In the genomic region with DNA sequence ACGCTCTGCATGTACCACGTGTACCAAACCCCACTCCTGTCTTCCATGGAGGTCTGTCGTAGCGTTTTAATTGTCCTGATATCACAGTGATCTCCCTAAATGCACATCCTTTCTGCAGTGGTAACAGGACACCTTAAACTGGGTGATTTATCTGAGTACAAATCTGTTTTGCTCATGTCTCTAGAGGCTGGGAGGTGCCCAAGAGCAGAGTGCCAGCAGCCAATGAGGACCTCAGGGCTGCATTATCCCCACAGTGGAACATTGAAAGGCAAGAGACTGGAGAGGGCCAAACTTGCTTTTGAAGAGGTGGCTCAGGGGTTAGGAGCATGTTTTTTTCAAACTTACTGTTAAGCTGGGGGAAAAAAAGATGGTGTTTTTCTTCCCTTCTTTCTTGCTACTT, we compare ENCODE assay signal across 17 mouse cellular contexts. TPM values are rescaled to one million over a fixed set of nuclear protein-coding genes. Genes with fewer than 3 reads are reported as not detected.
DNase-seq lines count a peak whose midpoint lies in the region; TF ChIP-seq lines count a peak whose summit lies in the region.
"Had no signal": no experiment of that assay in that cellular context is flagged by ENCODE, and none has a peak within 500 bp of the region (broad histone marks: within the 10 kb centered on the region; RNA-seq: fewer than 3 reads in every experiment).

No protein-coding gene starts in this region.

- H3K36me3 ChIP-seq in heart, embryonic 10.5 days: peaks cover 6% of the 10 kb centered on the region; the same call in 1 of the 2 replicates
- H3K36me3 ChIP-seq: embryonic facial prominence, embryonic 13.5 days; hindbrain, embryonic 13.5 days; kidney, embryonic 15.5 days had no signal

- no peaks in the 10 kb centered on the region for H3K9me3 ChIP-seq in heart, embryonic 10.5 days
- H3K9me3 ChIP-seq: embryonic facial prominence, embryonic 13.5 days; forebrain, embryonic 13.5 days; hindbrain, embryonic 13.5 days; kidney, embryonic 15.5 days had no signal

- no peaks in the 10 kb centered on the region for H3K27me3 ChIP-seq in heart, embryonic 10.5 days (ENCODE audit: insufficient read depth, poor library complexity, severe bottlenecking)
- H3K27me3 ChIP-seq: CH12.LX; embryonic facial prominence, embryonic 13.5 days; forebrain, embryonic 13.5 days; hindbrain, embryonic 13.5 days; Patski had no signal

- peak overlapping the region; percentile 88 for H3K27ac ChIP-seq in gastrocnemius, adult 2 months
- no peak overlapping the region for H3K27ac ChIP-seq in heart, embryonic 10.5 days
- H3K27ac ChIP-seq: embryonic facial prominence, embryonic 13.5 days; forebrain, embryonic 13.5 days; hindbrain, embryonic 13.5 days; hindbrain, postnatal 0 days; kidney, embryonic 15.5 days had no signal

- WGBS in heart, embryonic 10.5 days: 80% methylated on average over 4 of the region's 4 CpGs

- H3K4me3 ChIP-seq in gastrocnemius, adult 2 months: peak overlapping the region; percentile 17; the same call in 1 of the 2 replicates
- no peak overlapping the region for H3K4me3 ChIP-seq in heart, embryonic 10.5 days
- H3K4me3 ChIP-seq: embryonic facial prominence, embryonic 13.5 days; forebrain, embryonic 13.5 days; hindbrain, embryonic 13.5 days; kidney, embryonic 15.5 days had no signal

- TF ChIP-seq CTCF in gastrocnemius, adult 2 months (IDR thresholded peaks at IDR 0.05): no peak

- intact Hi-C loops in gastrocnemius, adult 2 months (cut with DNase I): loop anchor here (5.0 kb wide), 1 partner anchor 109 kb away; no protein-coding TSS in a partner anchor

- H3K4me1 ChIP-seq in heart, embryonic 10.5 days: peaks cover 22% of the 10 kb centered on the region
- H3K4me1 ChIP-seq: forebrain, embryonic 13.5 days; hindbrain, embryonic 13.5 days had no signal

- DNase-seq in adrenal gland, postnatal 36 days: peak; percentile 36 to 37
- DNase-seq in adrenal gland, postnatal 25 days: no peak
- DNase-seq in gastrocnemius, adult 2 months: peak; percentile 68
- no peak for DNase-seq in gastrocnemius, postnatal 4 days (ENCODE audit: low spot score in 2 of 2)
- peak; percentile 27 for DNase-seq in heart, embryonic 10.5 days (ENCODE audit: low spot score)
- no peak for DNase-seq in heart, postnatal 4 days
- DNase-seq: adrenal gland, postnatal 14 days; forebrain, postnatal 0 days; heart, postnatal 10 days; kidney, adult 11 months had no signal

RNA-seq across cellular contexts. Expression of a gene that starts 14.8 kb away (rescaled TPM):
- 10 to 100 TPM; 43.6 to 66.9 TPM for total RNA-seq in adrenal gland, postnatal 36 days (2021)
- total RNA-seq in adrenal gland, postnatal 25 days (2021): 42.0 and 53.9 TPM in 2 replicates
- 100 to 1,000 TPM in 1 of 2 experiments, 10 to 100 TPM in 1; 99.2 to 114 TPM for total RNA-seq in gastrocnemius, adult 2 months (2021)
- total RNA-seq in gastrocnemius, postnatal 4 days (2021): 10 to 100 TPM; 33.1 to 35.5 TPM
- 22.6 and 24.2 TPM in 2 replicates for polyA plus RNA-seq in heart, embryonic 10.5 days (2016; fragmentation: Nextera tagmentation; extraction: Ambion mirVana)
- 10 to 100 TPM; 20.8 TPM for total RNA-seq in heart, postnatal 4 days (2021)

Comparison
In these comparisons a context has a peak if more than half of its experiments do, and no peak if none do; other contexts are left out.
1. DNase-seq: peak in adrenal gland, postnatal 36 days (2 of 2), gastrocnemius, adult 2 months (single experiment) and heart, embryonic 10.5 days (single experiment); none in adrenal gland, postnatal 25 days (single experiment), gastrocnemius, postnatal 4 days (0 of 2) and heart, postnatal 4 days (single experiment).